8 mouse cellular contexts compared by ENCODE assay signal in the genomic region with DNA sequence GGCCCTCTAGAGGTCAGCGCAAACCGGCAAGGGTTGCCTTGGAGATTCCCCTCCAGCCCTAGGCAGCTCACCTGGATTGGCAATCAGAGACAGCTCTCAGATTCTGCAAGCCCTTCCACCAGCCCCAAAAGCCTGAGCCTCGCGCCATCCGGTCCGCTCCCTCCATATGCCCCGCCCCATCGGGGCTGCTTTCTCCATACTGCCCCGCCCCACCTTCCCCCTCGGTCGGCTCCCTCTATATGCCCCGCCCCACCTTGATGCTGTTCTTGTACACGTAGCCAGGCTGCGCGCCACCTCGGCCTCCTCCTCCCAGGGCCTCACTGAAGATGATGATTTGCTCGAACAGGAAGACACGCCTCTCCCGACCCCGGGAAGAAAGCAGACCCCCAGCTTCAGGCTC. TPM values are rescaled to one million over a fixed set of nuclear protein-coding genes. Genes with fewer than 3 reads are reported as not detected.
DNase-seq lines count a peak whose midpoint lies in the region; ATAC-seq lines count a peak whose summit lies in the region.

No protein-coding gene starts in this region.

- H3K36me3 ChIP-seq in hindbrain, embryonic 13.5 days: peaks cover 14% of the 10 kb centered on the region
- H3K36me3 ChIP-seq in midbrain, embryonic 11.5 days (ENCODE audit: control insufficient read depth, insufficient read depth, low read length): peaks cover 5% of the 10 kb centered on the region; the same call in 1 of the 2 replicates

- H3K4me1 ChIP-seq in hindbrain, embryonic 13.5 days (replicated peaks): peaks cover 49% of the 10 kb centered on the region
- H3K4me1 ChIP-seq in midbrain, embryonic 11.5 days (ENCODE audit: control insufficient read depth, insufficient read depth, low read length): peaks cover 9% of the 10 kb centered on the region; the same call in 1 of the 2 replicates

- 16% methylated on average over 20 of the region's 20 CpGs for WGBS in hindbrain, embryonic 13.5 days
- 14% methylated on average over 20 of the region's 20 CpGs for WGBS in midbrain, embryonic 11.5 days

- no peak overlapping the region for H3K27ac ChIP-seq in hindbrain, embryonic 13.5 days
- no peak overlapping the region for H3K27ac ChIP-seq in midbrain, embryonic 11.5 days (ENCODE audit: low read depth, low read length)

- peaks cover 55% of the 10 kb centered on the region for H3K27me3 ChIP-seq in hindbrain, embryonic 13.5 days
- H3K27me3 ChIP-seq in midbrain, embryonic 11.5 days (ENCODE audit: control insufficient read depth, insufficient read depth, low read length): peaks cover 26% of the 10 kb centered on the region

- intact Hi-C loops in gastrocnemius, postnatal 14 days (cut with DNase I; ENCODE audit: low total_unique reads): no loop called here

- no peak for ATAC-seq in hindbrain, embryonic 13.5 days (ENCODE audit: low FRiP score)
- no peak for ATAC-seq in midbrain, embryonic 11.5 days (ENCODE audit: low FRiP score)

- peak; percentile 8 for DNase-seq in gastrocnemius, postnatal 14 days
- no peak for DNase-seq in gastrocnemius, postnatal 25 days
- peak; percentile 91 for DNase-seq in ZHBTc4 (ENCODE audit: low read depth, low spot score)
- DNase-seq in midbrain, embryonic 11.5 days (ENCODE audit: low spot score, missing footprints): no peak
- DNase-seq in adrenal gland, postnatal 14 days: no peak
- no peak for DNase-seq in B cell, adult 2 months
- DNase-seq in kidney, postnatal 36 days: no peak

- H3K4me2 ChIP-seq in hindbrain, embryonic 13.5 days: peak overlapping the region; percentile 29; the same call in 1 of the 2 replicates
- H3K4me2 ChIP-seq in midbrain, embryonic 11.5 days: peak overlapping the region; percentile 20; the same call in 1 of the 2 replicates

- no peak overlapping the region for H3K4me3 ChIP-seq in hindbrain, embryonic 13.5 days
- no peak overlapping the region for H3K4me3 ChIP-seq in midbrain, embryonic 11.5 days (ENCODE audit: low read depth, low read length)

- peak overlapping the region; percentile 53 for H3K9ac ChIP-seq in hindbrain, embryonic 13.5 days
- H3K9ac ChIP-seq in midbrain, embryonic 11.5 days (ENCODE audit: low read length): no peak overlapping the region

- no peaks in the 10 kb centered on the region for H3K9me3 ChIP-seq in hindbrain, embryonic 13.5 days
- no peaks in the 10 kb centered on the region for H3K9me3 ChIP-seq in midbrain, embryonic 11.5 days (ENCODE audit: control insufficient read depth, low read length)

RNA-seq across cellular contexts. Expression of a gene that starts 3.3 kb away (rescaled TPM):
- total RNA-seq in gastrocnemius, postnatal 14 days (2021): 1 to 10 TPM; 3.7 to 7.6 TPM
- total RNA-seq in gastrocnemius, postnatal 25 days (2021): 1 to 10 TPM; 3.3 to 6.5 TPM
- 1.0 and 1.1 TPM in 2 replicates for polyA plus RNA-seq in hindbrain, embryonic 13.5 days (2015; fragmentation: Nextera tagmentation; extraction: Ambion mirVana)
- 0.51 and 0.58 TPM in 2 replicates for polyA plus RNA-seq in midbrain, embryonic 11.5 days (2014; fragmentation: Nextera tagmentation; extraction: Ambion mirVana)
- 10.4 and 10.8 TPM in 2 replicates for total RNA-seq in adrenal gland, postnatal 14 days (2021)

RNA-seq across cellular contexts. Expression of a gene that starts 6.1 kb away (rescaled TPM):
- 10 to 100 TPM; 13.9 to 14.4 TPM for total RNA-seq in gastrocnemius, postnatal 14 days (2021)
- total RNA-seq in gastrocnemius, postnatal 25 days (2021): 1 to 10 TPM; 8.7 to 9.3 TPM
- polyA plus RNA-seq in hindbrain, embryonic 13.5 days (2015; fragmentation: Nextera tagmentation; extraction: Ambion mirVana): 28.4 and 30.7 TPM in 2 replicates
- 25.8 and 28.2 TPM in 2 replicates for polyA plus RNA-seq in midbrain, embryonic 11.5 days (2014; fragmentation: Nextera tagmentation; extraction: Ambion mirVana)
- 22.3 and 28.5 TPM in 2 replicates for total RNA-seq in adrenal gland, postnatal 14 days (2021)

RNA-seq across cellular contexts. Expression of a gene that starts 11.8 kb away (rescaled TPM):
- total RNA-seq in gastrocnemius, postnatal 14 days (2021): 10 to 100 TPM; 22.2 to 24.8 TPM
- total RNA-seq in gastrocnemius, postnatal 25 days (2021): 10 to 100 TPM; 18.9 to 19.6 TPM
- polyA plus RNA-seq in hindbrain, embryonic 13.5 days (2015; fragmentation: Nextera tagmentation; extraction: Ambion mirVana): 211 and 221 TPM in 2 replicates
- 130 and 138 TPM in 2 replicates for polyA plus RNA-seq in midbrain, embryonic 11.5 days (2014; fragmentation: Nextera tagmentation; extraction: Ambion mirVana)
- total RNA-seq in adrenal gland, postnatal 14 days (2021): 60.7 and 66.5 TPM in 2 replicates

RNA-seq across cellular contexts. Expression of a gene that starts 18.7 kb away (rescaled TPM):
- total RNA-seq in gastrocnemius, postnatal 14 days (2021): 1 to 10 TPM; 1.5 to 1.9 TPM
- under 1 TPM; 0.78 to 1.00 TPM for total RNA-seq in gastrocnemius, postnatal 25 days (2021)
- polyA plus RNA-seq in hindbrain, embryonic 13.5 days (2015; fragmentation: Nextera tagmentation; extraction: Ambion mirVana): 40.6 and 42.3 TPM in 2 replicates
- 8.1 and 9.4 TPM in 2 replicates for polyA plus RNA-seq in midbrain, embryonic 11.5 days (2014; fragmentation: Nextera tagmentation; extraction: Ambion mirVana)
- total RNA-seq in adrenal gland, postnatal 14 days (2021): 14.6 and 24.7 TPM in 2 replicates

RNA-seq across cellular contexts. Expression of a gene that starts 27.6 kb away (rescaled TPM):
- 1 to 10 TPM; 6.3 to 7.6 TPM for total RNA-seq in gastrocnemius, postnatal 14 days (2021)
- 1 to 10 TPM; 4.7 to 6.9 TPM for total RNA-seq in gastrocnemius, postnatal 25 days (2021)
- polyA plus RNA-seq in hindbrain, embryonic 13.5 days (2015; fragmentation: Nextera tagmentation; extraction: Ambion mirVana): 20.0 and 22.1 TPM in 2 replicates
- 10.3 and 11.4 TPM in 2 replicates for polyA plus RNA-seq in midbrain, embryonic 11.5 days (2014; fragmentation: Nextera tagmentation; extraction: Ambion mirVana)
- total RNA-seq in adrenal gland, postnatal 14 days (2021): 28.5 and 29.2 TPM in 2 replicates

Comparison
In these comparisons a context has a peak if more than half of its experiments do, and no peak if none do; other contexts are left out.
1. DNase-seq: peak in gastrocnemius, postnatal 14 days (single experiment) and ZHBTc4 (single experiment); none in gastrocnemius, postnatal 25 days (single experiment), midbrain, embryonic 11.5 days (single experiment), adrenal gland, postnatal 14 days (single experiment), B cell, adult 2 months (0 of 2) and kidney, postnatal 36 days (0 of 2).